Mouse (Mus musculus) MEL (cell line): ENCODE results near the gene Smc4.

ENCODE experiments used
- CTCF ChIP-seq, 3 experiments: IDR thresholded peaks in 2 of 3; conservative IDR thresholded peaks in 1 of 3; 2 replicates each; pipeline ENCODE4 v1.5.1; 2011 to 2012; ENCODE audit warnings: low read length in 3 of 3, low read depth in 2 of 3, mild to moderate bottlenecking in 2 of 3, improper control_type of control experiment in 1 of 3, inconsistent platforms in 1 of 3, mixed read lengths in 1 of 3, moderate library complexity in 1 of 3; ENCODE audit not compliant: control insufficient read depth in 1 of 3, insufficient read depth in 1 of 3, poor library complexity in 1 of 3, severe bottlenecking in 1 of 3
- GABPA ChIP-seq: IDR thresholded peaks from 2 replicates; pipeline ENCODE4 v1.6.1; 2012; ENCODE audit warnings: low read depth, mild to moderate bottlenecking, inconsistent platforms, low read length, improper control_type of control experiment, moderate library complexity
- HCFC1 ChIP-seq: IDR thresholded peaks from 2 replicates; pipeline ENCODE4 v1.6.1; 2012; ENCODE audit warnings: low read depth, mild to moderate bottlenecking, inconsistent platforms, low read length, improper control_type of control experiment, moderate library complexity
- MAZ ChIP-seq: IDR thresholded peaks from 2 replicates; pipeline ENCODE4 v1.6.1; 2012; ENCODE audit warnings: low read depth, mild to moderate bottlenecking, inconsistent platforms, low read length, improper control_type of control experiment
- MYB ChIP-seq: IDR thresholded peaks from 2 replicates; pipeline ENCODE4 v1.6.1; 2011; ENCODE audit warnings: mild to moderate bottlenecking, low read depth, low read length, improper control_type of control experiment
- NELFE ChIP-seq: IDR thresholded peaks from 2 replicates; pipeline ENCODE4 v1.6.1; 2011; ENCODE audit warnings: low read depth, low read length, improper control_type of control experiment
- POLR2A ChIP-seq, 2 experiments: IDR thresholded peaks; 2 replicates each; pipeline ENCODE4 v1.6.1; 2011 to 2012; ENCODE audit warnings: low read length in 2 of 2, mild to moderate bottlenecking in 2 of 2, control low read depth in 1 of 2, improper control_type of control experiment in 1 of 2, low read depth in 1 of 2, moderate library complexity in 1 of 2; ENCODE audit not compliant: control insufficient read depth in 1 of 2, insufficient read depth in 1 of 2, poor library complexity in 1 of 2
- POLR2AphosphoS2 ChIP-seq: IDR thresholded peaks from 2 replicates; pipeline ENCODE4 v1.6.1; 2011; ENCODE audit warnings: low read length, improper control_type of control experiment
- POLR2AphosphoS5 ChIP-seq: IDR thresholded peaks from 2 replicates; pipeline ENCODE4 v1.6.1; 2012; ENCODE audit warnings: low read depth, borderline replicate concordance, mild to moderate bottlenecking, inconsistent platforms, low read length, moderate library complexity, mixed read lengths
- RAD21 ChIP-seq: IDR thresholded peaks from 2 replicates; pipeline ENCODE4 v1.6.1; 2011; ENCODE audit warnings: mild to moderate bottlenecking, low read depth, low read length, improper control_type of control experiment
- USF1 ChIP-seq: IDR thresholded peaks from 2 replicates; pipeline ENCODE4 v1.6.1; 2014; ENCODE audit warnings: low read depth, mild to moderate bottlenecking, inconsistent platforms, low read length, improper control_type of control experiment, moderate library complexity
- USF2 ChIP-seq, 2 experiments: IDR thresholded peaks; 2 replicates each; pipeline ENCODE4 v1.6.1; 2011 to 2012; ENCODE audit warnings: improper control_type of control experiment in 2 of 2, low read length in 2 of 2, borderline replicate concordance in 1 of 2, inconsistent platforms in 1 of 2, low read depth in 1 of 2, mild to moderate bottlenecking in 1 of 2; ENCODE audit not compliant: insufficient read depth in 1 of 2
- ZMIZ1 ChIP-seq: IDR thresholded peaks from 2 replicates; pipeline ENCODE4 v1.6.1; 2012; ENCODE audit warnings: low read depth, mild to moderate bottlenecking, inconsistent platforms, low read length, improper control_type of control experiment, moderate library complexity

- TF ChIP-seq POLR2AphosphoS5 (no peak), ZMIZ1 (no peak), USF1 (no peak), POLR2A (IDR thresholded peaks at IDR 0.05; ENCODE audit: control insufficient read depth in 1 of 2, insufficient read depth in 1 of 2, low read depth in 1 of 2, low read length in 2 of 2, poor library complexity in 1 of 2) (no peak), CTCF (IDR thresholded peaks at IDR 0.05 in 2 of 3, conservative IDR thresholded peaks at IDR 0.05 in 1 of 3; ENCODE audit: control insufficient read depth in 1 of 3, insufficient read depth in 1 of 3, low read depth in 2 of 3, low read length in 3 of 3, poor library complexity in 1 of 3, severe bottlenecking in 1 of 3) (no peak), MYB (no peak), POLR2AphosphoS2 (no peak), HCFC1 (no peak), GABPA (no peak), USF2 (IDR thresholded peaks at IDR 0.05; ENCODE audit: borderline replicate concordance in 1 of 2, insufficient read depth in 1 of 2, low read depth in 1 of 2, low read length in 2 of 2) (no peak), NELFE (no peak), RAD21 (no peak), MAZ (no peak)
Observed at GRCm38 (mm10) chr3:68977696-68978095, 26.8 kb upstream of the Smc4 start.
